Mouse (Mus musculus) erythroid progenitor cell, adult 5-6 weeks (primary cell): Measurements from ENCODE around the gene B430306N03Rik. TPM values are rescaled to one million over a fixed set of nuclear protein-coding genes. Genes with fewer than 3 reads are reported as not detected.
"Not testable (repeated sequence)": the region's sequence is repeated elsewhere in the genome, so short reads cannot be mapped to it uniquely, and the experiment has no call there.

Source experiments
- ATAC-seq: replicated peaks from 2 replicates; pipeline ENCODE4 v1.8.0; 2016; ENCODE audit warnings: moderate number of reproducible peaks, mild to moderate bottlenecking, moderate TSS enrichment, inconsistent platforms; ENCODE audit not compliant: poor library complexity, low FRiP score, severe bottlenecking
- total RNA-seq, 2 experiments: library from RNA; stranded (forward) in 1 of 2; stranded (reverse) in 1 of 2; fragments of 150-400 nt in 1 of 2; fragments of 186-747, 209-891 nt in 1 of 2; gene quantifications; 2 replicates each; pipeline versions ENCODE4 v1.2.3 to v1.2.4; 2015 to 2017; ENCODE audit warnings: low replicate concordance in 2 of 2

B430306N03Rik gene
- total RNA-seq, 2 experiments from 2014 or later = 2.6 to 12.6 TPM

- no peak for ATAC-seq
These were observed 15.1 kb upstream of the B430306N03Rik start for GRCm38 (mm10) chr17:48300861-48301260.

GRCm38 (mm10) chr17:48301792-48302191 is 14.1 kb upstream of the B430306N03Rik start:
- no peak for ATAC-seq

- ATAC-seq = no peak
These were observed 3.8 kb upstream of the B430306N03Rik start for GRCm38 (mm10) chr17:48312124-48312523.

GRCm38 (mm10) chr17:48318686-48319085 is 2.7 kb downstream of the B430306N03Rik start:
- ATAC-seq = no peak

GRCm38 (mm10) chr17:48321279-48321678 is 5.3 kb downstream of the B430306N03Rik start:
- no peak for ATAC-seq

GRCm38 (mm10) chr17:48323236-48323635 is 7.3 kb downstream of the B430306N03Rik start:
- ATAC-seq = no peak

- ATAC-seq = no peak
These were observed 8.3 kb downstream of the B430306N03Rik start for GRCm38 (mm10) chr17:48324258-48324657.

- no peak for ATAC-seq
These were observed 9.2 kb downstream of the B430306N03Rik start for GRCm38 (mm10) chr17:48325093-48325492.

GRCm38 (mm10) chr17:48325638-48326037 is 9.7 kb downstream of the B430306N03Rik start:
- no peak for ATAC-seq

- ATAC-seq = no peak
These were observed 10.7 kb downstream of the B430306N03Rik start for GRCm38 (mm10) chr17:48326656-48327055.

GRCm38 (mm10) chr17:48332524-48332923 is 16.6 kb downstream of the B430306N03Rik start:
- no peak for ATAC-seq

- ATAC-seq = no peak
These were observed 18.2 kb downstream of the B430306N03Rik start for GRCm38 (mm10) chr17:48334186-48334585.

GRCm38 (mm10) chr17:48336857-48337256 is 20.9 kb downstream of the B430306N03Rik start:
- peak; percentile 82 for ATAC-seq

- no peak for ATAC-seq
These were observed 24.3 kb downstream of the B430306N03Rik start for GRCm38 (mm10) chr17:48340267-48340666.

GRCm38 (mm10) chr17:48341947-48342346 is 26.0 kb downstream of the B430306N03Rik start:
- no peak for ATAC-seq

- ATAC-seq = no peak
These were observed 27.1 kb downstream of the B430306N03Rik start for GRCm38 (mm10) chr17:48343065-48343464.

GRCm38 (mm10) chr17:48345824-48346223 is 29.9 kb downstream of the B430306N03Rik start:
- ATAC-seq = no peak

GRCm38 (mm10) chr17:48346231-48346630 is 30.3 kb downstream of the B430306N03Rik start, which contains the start of gene Trem2:
Gene Trem2 (plus strand): TSS chr17:48346401.
- no peak for ATAC-seq

GRCm38 (mm10) chr17:48346834-48347233 is 30.9 kb downstream of the B430306N03Rik start:
- no peak for ATAC-seq

GRCm38 (mm10) chr17:48347287-48347686 is 31.3 kb downstream of the B430306N03Rik start:
- ATAC-seq = no peak

- no peak for ATAC-seq
These were observed 34.8 kb downstream of the B430306N03Rik start for GRCm38 (mm10) chr17:48350681-48351193.

GRCm38 (mm10) chr17:48352976-48353375 is 37.0 kb downstream of the B430306N03Rik start:
- ATAC-seq = not testable (repeated sequence)
